Mouse (Mus musculus) B cell, adult (primary cell): ENCODE measurements around the gene Hif3a. TPM values are rescaled to one million over a fixed set of nuclear protein-coding genes. Genes with fewer than 3 reads are reported as not detected.

Experiments
- total RNA-seq: library from RNA; stranded (reverse); gene quantifications from 4 replicates; pipeline ENCODE4 v1.2.4, GENCODE M21; 2023; ENCODE audit not compliant: inconsistent age

Hif3a gene
- 1.2 to 2.2 TPM (median 1.7 TPM) in 4 replicates for total RNA-seq

GRCm38 (mm10) chr7:17062389-17062788 is at the start of gene Hif3a:
Hif3a (minus strand) TSS chr7:17062427.

GRCm38 (mm10) chr7:17073904-17074615 is 11.8 kb upstream of the Hif3a start, which contains the start of gene Psg16:
Psg16 (plus strand) TSS chr7:17074040.

GRCm38 (mm10) chr7:17027588-17028343 is 34.5 kb downstream of the Hif3a start, which contains the start of gene Ppp5c:
Ppp5c (minus strand) TSS chr7:17027924.

GRCm38 (mm10) chr7:16992451-16992807 is 69.8 kb downstream of the Hif3a start, which contains the start of gene Ccdc8:
Ccdc8 (plus strand) TSS chr7:16992708.

GRCm38 (mm10) chr7:16982859-16983568 is 79.2 kb downstream of the Hif3a start, which contains the start of gene Gm42372:
Gm42372 (plus strand) TSS chr7:16983086.

Other genes with a start within 250 kb of the Hif3a start
- gene Strn4, start 246.5 kb downstream of the Hif3a start, total RNA-seq: 120 to 167 TPM (median 130 TPM) in 4 replicates
- 23.7 to 27.9 TPM (median 25.9 TPM) in 4 replicates for gene Fkrp, start 245.7 kb downstream of the Hif3a start, total RNA-seq
- gene Prkd2, start 219.5 kb downstream of the Hif3a start, total RNA-seq: 229 to 250 TPM (median 238 TPM) in 4 replicates
- gene Dact3, start 187.1 kb downstream of the Hif3a start, total RNA-seq: 0.26 TPM in 1 of 4 replicates, not detected in the others
- not detected in 4 replicates for gene Gng8, start 170.6 kb downstream of the Hif3a start, total RNA-seq
- 0.16 TPM in 1 of 4 replicates, not detected in the others for gene Ptgir, start 155.9 kb downstream of the Hif3a start, total RNA-seq
- 124 to 150 TPM (median 135 TPM) in 4 replicates for gene Calm3, start 138.3 kb downstream of the Hif3a start, total RNA-seq
- 0.12 to 0.13 TPM in 2 of 4 replicates, not detected in the others for gene Pnmal2, start 117.7 kb downstream of the Hif3a start, total RNA-seq
- gene Pnmal1, start 102.7 kb downstream of the Hif3a start, total RNA-seq: not detected in 4 replicates
- 0.09 to 0.64 TPM (median 0.41 TPM) in 4 replicates for gene Gm42372, start 79.3 kb downstream of the Hif3a start, total RNA-seq
- not detected in 4 replicates for gene Ccdc8, start 69.7 kb downstream of the Hif3a start, total RNA-seq
- gene Ppp5c, start 34.5 kb downstream of the Hif3a start, total RNA-seq: 135 to 168 TPM (median 151 TPM) in 4 replicates
- gene Psg16, start 11.6 kb upstream of the Hif3a start, total RNA-seq: 0.10 to 0.16 TPM (median 0.12 TPM) in 3 of 4 replicates, not detected in the other
- not detected in 4 replicates for gene Ceacam3, start 87.9 kb upstream of the Hif3a start, total RNA-seq
- gene Psg29, start 141.1 kb upstream of the Hif3a start, total RNA-seq: not detected in 4 replicates